Mouse (Mus musculus) lung, postnatal 14 days (tissue): Measurements from ENCODE around the gene Gng13.
A peak's percentile ranks its signal among the peaks of the same experiment; 100 is the strongest.
"Not testable (repeated sequence)": the region's sequence is repeated elsewhere in the genome, so short reads cannot be mapped to it uniquely, and the experiment has no call there.

ENCODE experiments used
- DNase-seq: peaks from one replicate; pipeline ENCODE4 v3.0.0; 2021

The Gng13 gene

DNA sequence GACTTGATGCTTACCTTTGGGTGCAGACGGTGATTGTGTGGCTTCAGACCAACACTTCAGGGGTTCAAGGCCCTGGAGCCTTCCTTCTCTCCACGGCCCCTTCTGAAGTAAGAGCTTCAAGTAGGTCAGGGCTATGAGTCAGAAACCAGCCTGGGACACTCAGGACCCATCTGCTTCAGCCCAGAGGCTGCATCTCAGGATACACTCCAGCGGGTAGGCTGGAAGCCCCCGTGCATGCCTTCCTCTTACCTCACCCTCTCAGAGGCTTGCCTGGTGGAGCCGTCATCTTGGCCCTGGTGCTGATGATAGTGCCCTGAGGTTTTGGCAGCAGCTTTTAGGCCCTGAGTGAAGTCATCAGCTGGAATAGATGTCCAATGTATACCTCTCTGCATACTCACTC lies 18.3 kb downstream of the Gng13 start:
- DNase-seq, result no peak

DNA sequence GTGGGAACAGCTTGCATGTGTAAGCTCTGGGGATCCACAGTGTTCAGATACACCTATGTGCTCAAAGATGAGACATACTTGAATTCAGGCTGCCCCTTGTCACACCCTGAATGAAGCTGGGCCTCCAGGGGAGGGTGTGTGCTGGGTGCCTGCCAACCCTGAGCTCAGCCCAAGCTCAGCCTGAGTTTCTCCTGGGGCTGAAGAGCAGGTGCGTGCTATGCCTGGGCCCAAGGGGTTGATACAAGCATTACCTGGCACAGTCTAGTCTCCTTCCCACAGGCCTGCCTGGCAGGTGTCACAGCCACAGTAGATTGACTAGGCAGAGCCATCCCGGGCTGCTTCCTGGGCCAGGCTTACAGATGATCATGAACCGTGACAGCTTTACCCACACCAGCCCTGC lies 18.8 kb downstream of the Gng13 start, which contains the start of gene Mslnl:
Gene Mslnl, plus strand, starts transcription at position 298 of the 400 bp plus-strand sequence.
- no peak for DNase-seq

DNA sequence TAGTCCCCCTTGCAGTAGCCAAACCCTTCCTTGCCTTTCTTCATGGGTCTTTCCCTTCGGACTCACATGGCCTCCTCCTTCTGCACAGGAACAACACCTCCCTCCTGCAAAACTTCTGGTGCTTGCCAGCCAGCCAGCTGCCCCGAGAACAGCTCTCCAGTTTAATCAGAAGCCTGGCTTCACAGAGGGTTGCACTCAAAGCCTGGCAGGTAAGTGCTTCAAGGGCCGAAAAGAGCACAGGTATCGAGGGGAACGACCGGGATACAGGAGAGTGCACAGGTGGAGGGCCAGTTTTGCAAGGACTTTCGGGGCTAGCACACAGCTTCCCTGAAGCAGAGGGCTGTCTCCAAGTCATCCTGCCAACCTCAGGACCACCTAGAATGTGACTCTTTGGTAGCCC lies 21.9 kb downstream of the Gng13 start:
- no peak for DNase-seq

DNA sequence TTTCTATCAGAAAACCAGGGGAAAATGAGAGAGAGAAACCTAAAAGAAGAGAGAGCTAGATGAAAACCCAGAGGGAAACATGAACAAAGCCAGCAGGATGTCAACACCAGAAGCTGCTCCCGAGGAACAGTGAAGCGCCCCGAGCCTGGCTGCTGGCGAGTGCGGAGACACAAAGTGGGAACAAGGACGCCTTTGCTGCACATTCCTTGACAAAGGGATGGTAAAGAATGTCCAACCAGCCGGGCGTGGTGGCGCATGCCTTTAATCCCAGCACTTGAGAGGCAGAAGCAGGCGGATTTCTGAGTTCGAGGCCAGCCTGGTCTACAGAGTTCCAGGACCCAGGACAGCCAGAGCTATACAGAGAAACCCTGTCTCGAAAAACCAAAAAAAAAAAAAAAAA lies 24.5 kb downstream of the Gng13 start:
- DNase-seq, result not testable (repeated sequence)

DNA sequence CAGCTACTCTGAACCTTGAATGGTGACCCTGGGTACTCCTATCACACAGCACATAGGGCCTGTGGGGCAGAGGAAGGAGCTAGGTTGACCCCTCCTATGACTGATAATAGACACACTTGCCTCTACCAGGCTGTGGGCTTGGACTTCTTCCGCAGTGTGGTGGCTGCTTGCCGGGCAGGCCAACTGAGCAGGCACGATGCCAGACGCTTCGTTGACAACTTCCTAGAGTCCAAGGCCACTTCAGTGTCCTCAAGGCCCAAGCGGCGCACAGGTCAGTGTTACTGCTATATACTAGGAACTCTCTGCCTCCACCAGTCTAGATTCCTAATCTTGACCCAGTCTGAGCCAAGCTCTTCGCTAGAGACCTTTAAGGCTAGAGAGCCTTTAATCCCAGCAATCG lies 26.9 kb downstream of the Gng13 start:
- DNase-seq, result no peak

DNA sequence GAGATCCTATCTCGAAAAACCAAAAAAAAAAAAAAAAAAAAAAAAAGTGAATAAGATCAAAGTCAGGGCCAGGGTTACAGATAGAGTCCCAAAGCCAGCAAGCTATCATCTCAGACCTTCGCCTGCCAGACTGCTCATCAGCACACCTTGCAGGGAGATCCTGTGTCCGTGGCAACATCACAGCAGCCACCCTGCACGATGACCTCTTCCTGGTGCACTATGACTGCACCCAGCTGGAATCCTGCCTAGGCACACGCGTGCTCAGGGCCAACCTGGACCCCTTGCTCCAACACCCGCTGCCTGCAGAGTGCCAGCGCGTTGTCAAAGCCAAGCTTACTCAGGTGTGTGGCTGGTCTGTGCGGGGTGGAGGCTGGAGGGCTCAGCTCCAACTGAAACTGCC lies 27.3 kb downstream of the Gng13 start:
- DNase-seq, result no peak

DNA sequence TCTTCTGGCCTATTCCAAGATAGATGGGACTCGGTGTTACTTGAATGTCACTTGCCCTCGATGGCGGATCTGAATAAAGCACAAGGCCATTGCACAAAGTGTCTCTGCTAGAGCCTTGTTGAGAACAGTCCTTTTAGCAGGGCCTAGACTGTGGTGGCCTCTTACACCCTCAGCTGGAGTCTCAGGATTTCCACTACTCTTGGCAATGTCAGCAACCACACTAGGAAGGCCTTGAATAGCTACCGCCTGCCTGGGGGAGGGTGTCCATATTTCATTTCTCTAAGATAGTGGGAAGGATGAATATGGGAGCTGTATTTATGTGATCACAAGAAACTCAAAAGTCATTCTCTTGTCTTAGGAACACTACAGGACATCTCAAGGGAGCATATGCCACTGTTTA lies 31.3 kb downstream of the Gng13 start:
- DNase-seq, result no peak

DNA sequence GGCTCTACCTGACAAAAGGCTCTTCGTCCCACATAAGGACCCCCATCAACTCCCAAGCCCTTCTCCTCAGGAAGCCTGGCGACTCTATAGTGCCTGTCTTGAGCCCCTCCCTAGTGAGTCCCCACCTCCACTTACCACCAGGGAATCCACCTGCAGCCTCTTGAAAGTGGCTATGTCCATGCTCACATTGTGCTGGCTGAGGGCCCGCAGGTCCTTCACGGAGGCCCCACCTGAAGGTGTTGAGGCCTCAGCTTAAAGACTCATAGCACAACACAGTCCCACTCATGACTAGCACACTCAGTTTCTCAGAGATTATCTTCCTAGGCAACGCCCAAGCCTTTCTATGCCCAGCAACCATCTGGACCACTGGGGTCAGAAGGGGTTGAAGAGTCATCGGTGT lies 32.3 kb downstream of the Gng13 start:
- no peak for DNase-seq

DNA sequence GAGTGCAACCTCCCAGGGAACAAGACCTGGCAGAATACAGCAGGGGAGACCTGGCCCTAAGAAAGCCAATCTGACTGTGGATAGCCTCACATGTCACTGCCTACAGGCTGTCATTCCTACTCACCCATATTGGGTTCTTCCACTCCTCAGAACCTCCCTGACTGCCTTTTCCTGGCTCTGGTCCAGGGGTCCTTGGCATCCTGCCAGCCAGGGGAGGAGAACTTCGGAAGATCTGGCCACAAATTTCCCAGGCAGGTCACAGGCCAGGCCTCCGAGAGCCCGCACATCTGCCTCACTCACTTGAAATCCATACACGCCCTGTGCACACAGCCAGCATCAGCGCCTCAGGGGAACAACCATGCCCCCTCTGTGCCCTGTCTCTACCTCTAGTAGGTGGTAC lies 34.5 kb downstream of the Gng13 start:
- peak; percentile 57 for DNase-seq

DNA sequence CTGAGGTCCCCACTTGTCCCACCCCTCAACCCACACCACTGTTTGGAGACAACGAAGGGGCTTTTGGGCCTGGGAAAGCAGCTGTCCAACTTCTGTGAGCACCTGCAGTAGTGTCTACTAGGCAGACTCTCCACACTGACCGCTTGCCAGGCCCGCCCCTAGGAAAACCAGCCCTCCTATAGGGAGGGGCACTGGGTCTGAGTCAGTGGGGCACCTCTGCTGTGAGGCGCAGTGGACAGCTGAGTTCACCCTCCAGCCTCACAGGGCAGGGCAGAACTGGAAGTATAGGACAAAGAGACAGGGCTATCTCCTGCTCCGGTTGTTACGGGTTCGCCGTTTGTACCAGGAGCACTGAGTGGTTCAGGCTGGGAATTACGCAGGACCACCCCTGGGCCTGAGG lies 37.3 kb downstream of the Gng13 start, which contains the start of gene Msln:
Gene Msln, minus strand, starts transcription at position 138 of the 400 bp plus-strand sequence.
- no peak for DNase-seq

DNA sequence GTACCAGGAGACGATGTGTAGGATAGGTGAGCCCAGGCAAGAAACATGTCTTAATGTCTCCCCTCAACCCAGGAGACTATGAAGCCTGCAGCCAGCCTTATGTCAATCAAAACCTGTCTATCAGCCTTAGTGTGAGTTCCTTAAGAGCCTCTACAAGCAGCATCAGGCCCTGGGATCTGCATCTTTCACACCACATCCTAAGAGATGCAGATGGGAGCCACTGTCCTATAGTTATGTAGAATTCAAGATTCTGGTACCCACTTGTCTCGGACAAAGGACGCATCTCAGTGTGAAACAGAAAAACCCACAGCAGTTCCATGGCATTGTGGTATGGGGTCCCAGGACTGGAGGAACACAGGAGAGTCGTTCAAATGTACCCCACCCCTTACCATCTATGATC lies 38.1 kb downstream of the Gng13 start:
- no peak for DNase-seq

DNA sequence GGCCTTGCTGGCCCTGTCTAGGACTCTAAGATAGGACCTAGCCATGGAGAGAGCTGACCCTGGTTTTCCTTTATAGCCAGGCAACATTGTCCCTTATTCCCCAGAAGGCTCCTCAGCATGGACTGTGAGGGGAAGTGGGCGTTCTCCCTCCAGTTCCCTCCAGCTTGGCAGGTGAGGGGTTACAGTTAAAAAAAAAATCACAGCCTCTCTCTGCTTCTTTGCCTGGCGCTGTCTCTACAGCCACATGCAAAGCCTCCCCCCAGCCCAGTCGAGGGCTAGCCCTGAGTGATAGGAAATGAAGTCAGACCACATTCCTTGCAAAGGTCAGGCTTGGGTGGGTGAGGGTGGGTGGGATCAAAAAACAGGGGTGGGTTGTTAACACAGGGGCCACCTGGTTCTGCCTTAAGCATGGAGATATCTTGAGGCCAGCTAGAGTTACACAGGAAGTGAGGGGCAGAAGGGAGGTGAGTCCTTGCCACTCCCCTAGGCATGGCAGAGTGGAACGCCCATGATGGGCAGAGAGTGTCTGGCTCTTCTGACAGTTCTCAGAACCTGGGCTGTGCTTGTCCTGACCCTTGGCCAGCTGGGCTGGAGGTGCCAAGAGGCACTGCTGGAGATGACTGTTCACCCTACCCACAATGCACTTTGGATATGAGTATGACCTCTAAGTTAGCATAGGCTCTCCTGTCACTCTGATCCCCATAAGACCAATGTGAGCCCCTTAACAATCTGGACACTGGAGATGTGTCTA lies 38.8 kb downstream of the Gng13 start:
- no peak for DNase-seq

DNA sequence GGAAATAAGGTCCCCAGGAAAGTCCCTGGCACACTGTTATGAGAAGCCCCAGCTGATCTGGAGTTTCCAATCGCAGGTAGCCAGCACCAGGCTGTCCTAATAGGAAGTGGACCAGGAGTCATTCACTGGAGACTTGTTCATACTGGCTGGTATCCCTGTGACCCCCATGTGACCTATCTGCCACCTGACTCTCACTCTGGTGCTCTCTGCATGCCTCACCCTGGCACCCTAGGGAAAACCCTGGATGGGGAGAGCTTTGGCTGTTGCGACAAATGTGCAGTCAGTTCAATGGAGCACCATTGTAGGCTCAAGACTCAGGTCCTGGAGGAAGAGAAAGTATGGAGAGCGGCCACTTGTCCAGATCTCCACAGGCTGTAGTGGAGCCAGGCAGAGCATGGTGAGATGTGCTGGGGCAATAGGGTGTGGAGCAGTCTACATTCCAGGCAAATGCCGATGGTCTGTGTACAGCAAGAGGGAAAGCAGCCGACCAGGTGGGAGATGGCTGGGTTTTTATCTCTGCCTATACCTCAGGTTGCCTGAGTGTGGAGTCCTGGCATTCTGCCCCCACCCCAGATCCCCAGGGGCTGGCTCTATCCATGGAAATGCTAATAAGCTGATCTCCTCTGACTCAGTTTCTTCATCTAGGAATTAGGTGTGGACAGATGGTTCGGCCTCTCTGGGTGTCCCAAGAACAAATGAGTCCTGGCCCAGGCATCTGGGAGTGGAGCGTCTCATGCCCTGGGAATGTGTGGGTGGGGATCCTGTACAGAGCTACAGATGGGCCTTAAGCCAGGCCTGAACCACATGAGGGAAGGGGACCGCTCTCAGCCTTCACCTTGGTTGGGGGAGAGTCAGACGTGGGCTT lies 39.6 kb downstream of the Gng13 start:
- DNase-seq, result no peak

DNA sequence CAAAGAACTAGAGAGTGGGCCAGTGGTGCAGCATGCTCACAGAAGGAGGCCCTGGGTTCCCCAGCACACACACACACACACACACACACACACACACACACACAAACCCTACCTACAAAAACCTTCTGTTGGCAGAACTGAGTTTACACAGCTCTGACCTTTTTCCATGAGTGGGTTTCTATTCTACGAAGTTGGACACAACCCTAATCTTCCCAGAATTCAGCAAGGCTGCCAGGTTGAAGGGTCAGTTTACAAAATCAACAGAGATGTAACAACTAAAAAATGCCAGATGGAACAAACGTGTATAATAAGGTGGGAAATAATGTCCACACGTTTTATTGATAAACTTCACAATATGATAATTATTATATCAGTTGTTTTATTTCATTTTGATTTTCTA lies 40.7 kb downstream of the Gng13 start:
- no peak for DNase-seq

DNA sequence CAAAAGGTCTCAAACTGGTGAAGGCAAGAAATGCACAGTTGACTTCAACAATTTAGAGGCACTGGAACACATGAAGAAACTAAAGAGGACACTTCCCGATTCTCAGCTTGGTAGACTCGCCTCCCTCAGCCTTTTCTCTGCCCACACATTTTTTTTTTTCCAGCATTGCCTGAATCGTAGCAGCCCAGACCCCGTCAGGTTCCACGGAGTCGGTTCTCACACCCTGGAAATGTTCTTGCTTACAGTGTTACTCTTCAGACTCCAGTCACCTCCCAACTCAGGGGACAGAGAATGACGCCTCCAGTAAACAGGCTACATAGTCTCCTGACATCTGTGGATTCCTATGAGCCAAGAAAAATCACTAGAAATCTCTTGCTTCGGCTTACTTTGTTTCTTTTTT lies 43.2 kb downstream of the Gng13 start:
- no peak for DNase-seq

DNA sequence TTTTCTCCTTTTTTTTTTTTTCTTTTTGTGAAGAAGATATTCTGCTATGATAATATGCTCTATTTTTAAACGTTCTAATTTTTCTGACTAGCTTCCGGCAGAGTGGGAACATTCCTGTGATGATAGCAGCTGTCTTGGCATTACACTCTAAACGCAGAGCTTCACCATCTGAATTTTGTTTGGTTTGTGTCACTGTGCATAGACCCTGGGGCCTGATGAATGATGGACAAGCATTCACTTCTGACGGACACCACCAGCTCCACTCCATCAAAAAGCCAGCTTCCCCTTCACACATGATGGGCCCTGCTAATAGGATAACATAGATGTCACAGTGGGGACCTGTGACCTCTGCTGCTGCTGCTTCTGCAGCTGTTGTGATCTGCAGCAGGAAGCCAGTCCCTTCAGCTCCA lies 44.6 kb downstream of the Gng13 start:
- no peak for DNase-seq

DNA sequence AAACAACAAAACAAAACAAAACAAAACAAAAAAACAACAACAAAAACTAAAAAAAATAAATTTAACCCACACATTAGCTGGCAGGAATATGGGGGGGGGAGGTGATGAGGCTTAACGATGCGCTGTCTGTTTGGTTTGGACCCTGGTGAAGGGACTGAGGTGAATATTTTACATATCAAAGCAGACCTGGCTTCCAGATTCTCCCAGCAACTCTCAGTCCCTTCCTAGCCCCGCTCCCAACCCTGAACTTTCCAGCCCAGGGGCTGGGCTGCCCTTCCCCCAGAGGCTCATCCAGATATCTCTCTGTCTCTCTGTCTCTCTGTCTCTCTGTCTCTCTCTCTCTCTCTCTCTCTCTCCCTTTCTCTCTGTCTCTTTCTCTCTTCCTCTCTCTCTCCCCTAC lies 45.6 kb downstream of the Gng13 start:
- DNase-seq, result no peak

DNA sequence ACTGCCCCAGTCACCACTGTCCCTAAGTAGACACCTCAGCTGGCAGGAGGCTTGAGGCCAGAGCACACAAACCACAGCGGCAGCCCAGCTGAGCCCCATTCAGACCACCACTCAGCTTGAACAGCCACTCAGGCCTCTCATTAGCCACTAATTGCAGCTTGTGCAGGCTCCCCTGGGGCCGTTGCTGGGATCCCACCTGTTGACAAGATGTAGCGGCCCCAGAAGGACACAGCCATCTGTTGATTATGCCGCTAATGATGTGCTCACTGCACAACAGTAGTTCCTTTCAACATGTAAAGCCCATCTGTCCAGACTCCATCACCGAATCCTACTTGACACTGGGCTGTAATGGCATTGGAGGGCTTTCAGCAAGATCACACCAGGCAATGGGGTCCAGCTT lies 48.9 kb downstream of the Gng13 start:
- DNase-seq, result no peak
